Mouse (Mus musculus): ENCODE results near the gene Ccdc158.

DNA sequence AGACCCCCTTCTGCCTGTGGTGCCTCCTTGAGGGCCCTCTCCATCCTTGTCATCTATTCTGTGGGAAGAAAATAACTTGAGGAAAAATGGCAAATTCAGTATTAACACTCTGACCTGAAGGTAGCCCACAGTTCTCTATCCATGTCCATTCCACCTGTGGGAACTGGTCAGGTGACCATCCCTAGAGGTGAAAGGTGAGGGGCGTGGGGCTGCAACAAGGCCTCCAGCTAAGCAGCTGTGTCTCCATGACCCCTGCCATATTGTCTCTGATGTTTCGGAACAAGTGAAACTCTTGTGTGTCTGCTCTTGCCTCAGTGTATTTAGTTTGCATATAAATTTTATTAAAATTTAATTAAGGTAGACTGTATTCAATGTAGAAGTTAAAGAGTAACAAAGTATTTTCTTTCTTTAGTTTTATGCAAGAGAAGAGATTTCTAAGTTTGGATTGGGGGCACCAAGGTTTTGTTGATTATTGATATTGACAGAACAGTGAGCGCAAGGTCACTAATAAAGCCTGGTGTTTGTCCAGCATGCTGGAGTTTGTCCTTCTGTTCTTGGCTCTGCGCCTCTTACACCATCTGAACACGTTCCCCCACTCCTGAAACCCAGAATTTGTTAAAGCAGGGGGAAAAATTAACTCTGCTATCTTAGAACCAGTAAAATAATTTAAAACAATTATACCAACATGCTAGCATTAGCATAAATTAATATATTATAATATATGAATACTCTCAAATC lies 67.4 kb downstream of the Ccdc158 start:
- TF ChIP-seq POLR2A (IDR thresholded peaks at IDR 0.05; ENCODE audit: low read depth, low read length) (no peak), CTCF (IDR thresholded peaks at IDR 0.05; ENCODE audit: extremely low read depth, insufficient read depth, insufficient read length, insufficient replicate concordance) (no peak)

Measured in spleen, adult 2 months (tissue).